Mouse (Mus musculus) lung, adult 2 months (tissue): ENCODE measurements around the gene Hyal3.
A peak's percentile ranks its signal among the peaks of the same experiment; 100 is the strongest.

Experiments
- CTCF ChIP-seq: fragments of 200-500 bp; IDR thresholded peaks from 2 replicates; pipeline ENCODE4 v1.5.1; 2011; ENCODE audit warnings: mild to moderate bottlenecking, low read length, control low read depth; ENCODE audit not compliant: insufficient read depth
- POLR2A ChIP-seq: fragments of 200-500 bp; IDR thresholded peaks from 2 replicates; pipeline ENCODE4 v1.6.1; 2011; ENCODE audit warnings: low read depth, mild to moderate bottlenecking, control low read depth, low read length, borderline replicate concordance; ENCODE audit errors: extremely low read depth

DNA sequence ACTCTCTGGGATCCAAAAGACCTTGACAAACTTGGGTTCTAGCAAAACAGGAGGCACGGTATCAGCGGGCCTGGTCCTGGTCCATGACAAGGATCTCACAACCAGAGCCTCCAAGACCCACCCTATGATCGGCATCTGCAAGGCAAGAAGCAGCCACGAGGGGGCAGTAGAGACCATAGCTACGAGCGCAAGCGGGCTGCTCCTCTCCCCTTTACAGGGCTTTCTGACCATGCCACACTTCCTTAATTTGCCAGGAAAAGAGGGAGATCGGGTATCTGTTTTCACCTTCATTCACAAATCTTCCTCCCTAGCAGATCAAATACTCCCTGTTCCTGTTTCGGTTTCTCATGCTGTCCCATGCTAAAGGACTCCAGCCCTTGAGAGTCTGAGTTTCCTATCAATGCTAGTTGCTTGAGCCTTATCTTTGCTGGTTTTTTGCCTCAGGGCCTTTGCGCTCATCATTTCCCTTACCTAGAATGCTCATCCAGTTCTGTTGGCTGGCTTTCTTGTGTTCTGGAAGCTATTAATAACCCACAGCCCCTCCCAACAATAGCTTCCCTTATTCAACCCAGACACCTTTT lies 21.5 kb downstream of the Hyal3 start:
- TF ChIP-seq POLR2A (peak; percentile 21; the same call in 1 of the 2 replicates), CTCF (peak; percentile 97)
